Mouse (Mus musculus) liver, embryonic 14.5 days (tissue): ENCODE data around the gene Gm21961.

Experiments used
- CTCF ChIP-seq: IDR thresholded peaks from 2 replicates; pipeline ENCODE4 v1.5.1; 2016; ENCODE audit warnings: antibody characterized with exemption, low read depth, control low read depth
- EP300 ChIP-seq: IDR thresholded peaks from 2 replicates; pipeline ENCODE4 v1.6.1; 2016; ENCODE audit warnings: antibody characterized with exemption, low read depth

- no peak for TF ChIP-seq CTCF
- no peak for TF ChIP-seq EP300
Observed at GRCm38 (mm10) chr15:64979976-64980375, 34.7 kb downstream of the Gm21961 start.
